Mouse (Mus musculus) testis, adult 10 weeks (tissue): Measurements from ENCODE around the gene Olfr643. TPM values are rescaled to one million over a fixed set of nuclear protein-coding genes. Genes with fewer than 3 reads are reported as not detected.

Source experiments
- polyA plus RNA-seq: library from polyadenylated mRNA; stranded (reverse); fragments of 350-450 nt; fragmentation: Illumina TruSeq; extraction: RNeasy Lipid Tissue Mini Kit (QIAGEN cat#74804); gene quantifications from one replicate; pipeline ENCODE4 v1.2.3, GENCODE M21; 2014; ENCODE audit warnings: low read depth, low replicate concordance

Olfr643 gene
- polyA plus RNA-seq: 0.60 TPM

DNA sequence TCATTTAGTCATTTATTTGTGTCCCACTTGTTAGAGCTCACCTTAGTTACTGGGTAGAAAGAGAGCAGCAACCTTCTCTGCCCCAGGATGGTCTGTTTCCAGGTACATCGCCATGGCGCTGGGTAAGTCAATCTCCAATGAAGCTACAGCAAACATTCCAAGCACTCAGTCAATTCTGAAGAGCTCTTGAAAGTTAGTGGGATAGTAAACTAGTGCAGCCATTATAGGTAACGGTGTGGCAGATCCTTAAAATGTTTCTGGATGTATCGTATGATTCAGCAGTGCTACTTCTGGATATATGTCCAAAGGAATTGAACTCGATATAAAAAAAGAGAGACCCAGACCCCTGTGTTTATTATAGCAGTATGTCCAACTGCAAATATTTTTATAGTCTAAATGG lies at the start of gene Olfr643:
TSS of gene Olfr643 (minus strand) at position 101 of the 400 bp plus-strand sequence.

DNA sequence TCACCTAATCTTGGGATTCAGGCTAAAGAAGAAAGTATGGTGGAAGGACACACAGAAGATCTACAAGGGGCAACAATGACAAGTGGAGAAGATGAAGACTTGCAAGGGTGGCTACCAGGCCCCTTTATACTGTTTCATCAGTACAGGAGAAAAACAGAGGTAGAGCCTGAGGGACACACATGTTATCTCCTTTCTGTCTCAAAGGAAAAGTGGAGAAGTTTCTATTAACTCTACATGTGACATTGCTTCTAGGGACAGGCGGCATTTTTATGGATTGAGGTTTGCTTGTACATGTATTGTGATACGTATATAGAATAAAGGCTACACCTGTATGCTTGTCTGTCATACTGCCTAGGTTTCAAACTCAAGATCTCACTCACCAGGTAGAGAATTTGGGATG lies 46.1 kb upstream of the Olfr643 start, which contains the start of gene Olfr648:
TSS of gene Olfr648 (minus strand) at position 101 of the 400 bp plus-strand sequence.

DNA sequence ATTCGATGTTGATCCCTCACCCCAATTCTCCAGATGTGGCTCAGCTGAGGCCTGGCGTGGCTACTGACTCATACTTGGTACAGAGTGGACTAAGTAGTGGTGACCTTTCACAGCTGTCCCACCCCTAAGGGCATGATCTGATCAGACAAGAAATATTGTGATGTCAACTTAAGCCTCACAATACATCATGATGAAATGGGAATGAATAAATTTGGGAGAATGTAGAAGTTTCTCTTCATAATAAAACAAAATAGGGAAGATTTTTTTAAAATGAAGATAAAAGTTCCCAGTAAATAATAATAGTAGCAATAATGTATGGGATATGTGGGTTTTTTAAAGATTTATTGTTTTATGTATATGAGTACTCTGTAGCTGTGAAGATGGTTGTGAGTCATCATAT lies 13.3 kb upstream of the Olfr643 start, which contains the start of gene Ubqlnl:
TSS of gene Ubqlnl (minus strand) at position 101 of the 400 bp plus-strand sequence.

DNA sequence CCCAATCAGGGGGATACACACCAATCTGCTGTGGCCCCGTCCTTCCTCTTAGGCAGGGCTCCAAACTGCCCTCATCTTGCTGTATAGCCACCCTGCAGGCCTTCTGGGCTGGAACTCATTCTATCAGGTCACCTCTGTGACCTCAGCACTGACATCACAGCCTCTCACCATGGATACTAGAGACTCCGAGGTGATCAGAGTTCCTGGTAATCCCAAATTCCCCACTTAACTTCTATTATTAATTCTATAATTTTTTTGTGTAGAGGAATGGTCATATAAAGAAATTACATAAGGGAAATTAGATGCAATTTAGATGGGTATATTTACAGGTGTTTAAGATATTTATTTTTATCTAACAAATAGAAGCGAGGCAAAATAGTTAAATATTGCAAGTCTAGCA lies 6.0 kb upstream of the Olfr643 start, which contains the start of gene Ubqln3:
TSS of gene Ubqln3 (minus strand) at position 101 of the 400 bp plus-strand sequence.

DNA sequence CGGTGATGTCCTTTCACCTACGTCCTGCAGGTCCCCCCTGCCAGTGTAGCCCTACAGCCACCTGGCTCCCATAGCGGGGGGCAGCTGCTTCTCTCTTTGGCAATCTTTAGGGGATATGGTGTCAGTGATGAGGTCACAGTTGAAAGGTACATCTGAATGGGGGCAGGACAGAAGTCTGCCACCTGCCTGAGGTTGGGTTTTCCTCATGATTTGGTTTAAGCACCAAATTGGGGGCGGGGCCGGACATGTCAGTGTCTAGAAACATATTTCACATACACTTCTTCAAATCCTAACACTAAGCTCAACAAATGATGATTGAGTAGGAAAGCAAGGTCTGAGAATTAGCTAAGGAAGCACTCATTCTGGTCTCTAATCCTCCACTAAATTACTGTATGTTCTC lies 7.5 kb downstream of the Olfr643 start, which contains the start of gene Ubqln5:
TSS of gene Ubqln5 (minus strand) at position 101 of the 400 bp plus-strand sequence.

DNA sequence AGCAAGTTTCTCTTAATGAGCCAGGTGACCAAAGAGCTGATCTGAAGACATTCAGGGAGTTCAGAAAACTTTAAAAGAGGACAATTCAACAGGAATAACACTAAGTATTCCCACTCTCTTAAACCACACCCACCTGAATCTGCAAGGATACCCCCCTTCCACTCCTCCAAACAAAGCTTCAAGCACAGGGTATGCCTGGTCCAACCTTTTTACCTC lies 32.5 kb downstream of the Olfr643 start, which contains the start of gene Olfr646:
TSS of gene Olfr646 (plus strand) at position 117 of the 216 bp plus-strand sequence.

DNA sequence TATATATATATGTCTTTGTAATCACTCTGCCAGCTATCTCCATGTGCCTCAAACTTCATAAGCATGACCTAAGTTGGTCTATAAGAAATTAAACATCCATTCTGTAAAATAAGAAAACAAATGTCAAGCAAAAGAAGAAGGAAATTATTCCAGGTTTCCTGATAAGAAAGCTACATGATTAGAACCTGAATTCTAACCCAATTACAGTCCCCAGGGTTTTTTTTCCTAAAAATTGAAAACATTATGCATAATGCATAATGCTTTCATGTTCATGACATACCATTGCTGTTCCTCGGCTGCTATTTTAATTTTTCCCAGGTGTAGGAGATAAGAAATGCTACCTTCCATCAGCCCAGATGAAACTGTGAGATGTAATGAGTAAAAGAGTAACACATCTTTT lies 51.8 kb downstream of the Olfr643 start, which contains the start of gene Olfr645:
TSS of gene Olfr645 (minus strand) at position 101 of the 400 bp plus-strand sequence.

DNA sequence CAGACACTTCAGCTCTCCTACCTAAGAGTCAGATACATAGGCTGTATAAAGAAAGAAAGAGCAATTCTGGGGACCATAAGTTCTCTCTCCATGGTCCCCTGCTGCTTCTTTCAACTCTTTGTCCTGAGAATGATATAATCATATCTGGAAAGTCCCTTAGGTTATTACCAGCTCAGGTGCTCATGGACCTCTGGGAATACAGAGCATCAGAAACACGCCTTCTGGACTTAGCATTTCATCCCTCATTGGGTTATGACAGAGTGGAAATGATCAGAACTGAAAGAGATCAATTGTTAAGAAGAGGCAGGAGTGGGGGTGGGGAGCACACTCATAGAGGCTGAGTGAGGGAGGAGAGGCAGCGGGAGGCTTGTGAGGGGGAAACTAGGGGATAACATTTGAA lies 65.4 kb downstream of the Olfr643 start, which contains the start of gene Olfr644:
TSS of gene Olfr644 (minus strand) at position 101 of the 400 bp plus-strand sequence.

DNA sequence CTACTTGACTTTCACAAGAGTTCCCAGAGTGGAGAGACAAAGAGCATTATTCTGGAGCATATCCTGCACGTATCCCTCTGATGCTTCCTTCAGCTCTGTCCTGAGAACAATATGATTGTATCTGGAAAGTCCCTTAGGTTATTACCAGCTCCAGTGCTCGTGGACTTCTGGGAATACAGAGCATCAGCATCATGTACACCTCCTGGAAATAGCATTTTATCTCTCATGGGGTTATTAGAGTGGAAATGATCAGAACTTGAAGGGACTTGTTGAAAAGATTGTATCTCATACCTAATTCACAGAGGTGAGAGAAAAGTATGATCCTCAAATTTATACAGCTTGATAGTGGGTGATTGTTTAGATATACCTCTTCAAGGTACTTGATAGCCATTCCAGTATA lies 75.9 kb downstream of the Olfr643 start, which contains the start of gene 4930516K23Rik:
TSS of gene 4930516K23Rik (minus strand) at position 101 of the 400 bp plus-strand sequence.

DNA sequence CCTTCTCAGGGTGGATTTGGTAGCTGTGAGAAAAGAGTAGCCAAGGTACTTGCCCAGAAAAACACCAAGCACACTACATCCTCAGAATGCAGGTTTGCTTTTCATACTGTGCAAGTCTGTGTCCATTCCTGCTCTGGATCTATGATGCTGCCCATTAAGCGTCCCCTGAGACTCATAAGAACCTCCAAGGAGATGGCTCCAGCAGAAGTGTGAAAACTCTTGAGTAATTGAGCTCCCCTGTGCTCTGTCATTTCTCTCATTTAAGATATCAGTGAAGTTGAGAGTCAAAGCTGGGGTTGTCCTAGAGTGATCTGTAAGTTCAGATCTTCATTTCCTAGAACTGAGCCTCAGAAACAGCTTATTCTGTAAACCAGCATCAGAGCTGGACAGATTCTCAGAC lies 84.6 kb downstream of the Olfr643 start, which contains the start of gene Olfr642:
TSS of gene Olfr642 (minus strand) at position 101 of the 400 bp plus-strand sequence.

DNA sequence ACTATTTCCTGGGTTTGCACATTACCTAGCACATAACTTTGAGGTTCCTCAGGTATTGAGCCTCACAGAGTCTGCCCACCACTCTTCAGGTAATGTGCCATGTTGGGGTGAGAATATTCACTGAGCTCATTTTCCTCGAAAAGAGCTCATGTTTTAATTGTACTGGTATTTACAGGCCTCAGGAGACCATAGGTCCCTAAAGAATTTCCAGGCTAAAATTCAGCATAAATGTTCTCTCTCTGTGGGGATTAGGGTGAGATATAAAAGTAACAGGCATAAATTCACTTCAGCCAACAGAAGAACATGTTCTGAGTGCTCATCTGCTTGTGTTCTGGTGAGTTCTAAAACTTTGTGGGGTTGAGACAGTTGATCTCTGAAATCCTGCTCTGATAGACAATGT lies 102.1 kb downstream of the Olfr643 start, which contains the start of gene Olfr641:
TSS of gene Olfr641 (plus strand) at position 301 of the 400 bp plus-strand sequence.

DNA sequence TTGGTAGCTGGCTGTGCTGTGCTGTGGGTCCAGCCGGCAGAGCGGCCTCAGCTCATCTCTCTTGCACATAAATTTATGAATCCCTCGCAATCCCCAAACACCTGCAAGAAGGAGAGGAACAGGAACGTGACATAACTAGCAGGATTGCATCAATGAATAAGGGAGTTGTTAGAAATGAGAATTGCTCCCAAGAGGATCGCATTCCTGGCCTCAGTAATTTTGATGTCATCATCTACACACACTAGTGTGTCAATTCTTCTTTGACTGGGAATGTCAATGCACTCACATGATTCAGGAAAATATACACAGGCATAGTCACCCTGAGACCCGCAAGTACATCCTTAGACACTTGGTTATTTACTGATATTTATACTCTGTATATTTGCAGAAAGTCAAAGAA lies 111.7 kb downstream of the Olfr643 start, which contains the start of gene Olfr640:
TSS of gene Olfr640 (minus strand) at position 101 of the 400 bp plus-strand sequence.

DNA sequence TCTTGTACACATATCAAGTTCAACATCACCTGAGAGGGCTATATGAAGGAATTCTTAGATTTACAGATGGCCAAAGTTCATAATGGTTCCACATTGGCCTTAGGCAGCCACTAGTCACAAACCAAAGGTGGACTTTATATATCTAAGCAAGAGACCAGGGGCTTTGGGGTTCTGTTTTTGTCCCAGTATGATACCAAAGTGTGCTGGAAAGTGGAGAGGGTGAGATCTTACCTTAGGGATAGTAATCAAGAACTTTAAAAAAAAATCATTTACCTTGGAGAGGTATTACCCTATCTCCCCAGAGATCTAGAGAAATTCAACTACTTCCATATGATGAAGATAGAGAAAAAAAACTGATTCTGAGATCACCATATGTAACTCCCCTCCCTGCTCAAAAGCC lies 120.0 kb downstream of the Olfr643 start, which contains the start of gene Olfr639:
TSS of gene Olfr639 (minus strand) at position 101 of the 400 bp plus-strand sequence.

DNA sequence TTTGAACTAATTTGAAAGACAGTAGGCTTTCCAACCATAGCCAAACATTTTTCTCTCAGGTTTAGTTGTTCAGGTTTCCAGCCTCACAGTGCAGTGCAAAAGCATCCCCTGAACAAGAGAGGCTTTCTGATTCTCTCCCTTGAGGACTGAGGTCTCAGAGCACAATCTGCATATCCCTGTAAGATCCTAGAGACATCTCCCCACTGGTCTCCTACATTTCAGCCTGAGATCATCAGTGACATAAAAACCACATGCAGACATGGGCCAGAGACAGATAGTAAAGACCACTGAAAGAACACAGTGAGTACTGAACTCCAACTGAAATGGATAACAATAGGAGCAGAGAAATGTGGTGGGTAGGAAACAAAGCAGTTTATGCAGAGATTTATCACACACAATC lies 138.8 kb downstream of the Olfr643 start, which contains the start of gene Olfr638:
TSS of gene Olfr638 (plus strand) at position 301 of the 400 bp plus-strand sequence.

DNA sequence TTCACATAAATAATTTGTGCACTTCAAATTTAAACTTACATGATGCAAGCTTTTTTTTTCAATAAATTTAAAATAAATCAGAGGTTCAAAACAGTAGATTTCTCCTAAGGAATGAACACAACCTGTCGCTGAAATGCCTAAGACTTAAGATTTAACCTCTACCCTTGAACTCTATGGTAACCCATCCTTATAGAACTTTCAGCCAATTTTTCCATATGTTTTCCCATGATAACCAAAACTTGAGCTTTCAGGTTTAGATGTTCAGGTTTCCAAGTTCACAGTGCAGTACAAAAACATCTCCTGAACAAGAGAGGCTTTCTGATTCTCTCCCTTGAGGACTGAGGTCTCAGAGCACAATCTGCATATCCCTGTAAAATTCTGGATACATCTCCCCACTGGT lies 166.4 kb downstream of the Olfr643 start, which contains the start of gene Olfr635:
TSS of gene Olfr635 (plus strand) at position 301 of the 400 bp plus-strand sequence.

Other genes starting within 250 kb of the Olfr643 start
- not detected for gene Olfr64, start 242.9 kb downstream of the Olfr643 start, polyA plus RNA-seq
- not detected for gene Olfr65, start 233.9 kb downstream of the Olfr643 start, polyA plus RNA-seq
- gene Olfr631, start 208.6 kb downstream of the Olfr643 start, polyA plus RNA-seq: not detected
- not detected for gene Olfr632, start 203.1 kb downstream of the Olfr643 start, polyA plus RNA-seq
- not detected for gene Olfr633, start 193.0 kb downstream of the Olfr643 start, polyA plus RNA-seq
- gene Olfr635, start 166.3 kb downstream of the Olfr643 start, polyA plus RNA-seq: 0.03 TPM
- gene Olfr638, start 138.7 kb downstream of the Olfr643 start, polyA plus RNA-seq: not detected
- 0.07 TPM for gene Olfr639, start 120.1 kb downstream of the Olfr643 start, polyA plus RNA-seq
- gene Olfr640, start 111.8 kb downstream of the Olfr643 start, polyA plus RNA-seq: not detected
- gene Olfr641, start 102.0 kb downstream of the Olfr643 start, polyA plus RNA-seq: not detected
- 0.13 TPM for gene Olfr642, start 84.7 kb downstream of the Olfr643 start, polyA plus RNA-seq
- 0.67 TPM for gene 4930516K23Rik, start 76.0 kb downstream of the Olfr643 start, polyA plus RNA-seq
- gene Olfr644, start 65.5 kb downstream of the Olfr643 start, polyA plus RNA-seq: not detected
- 0.07 TPM for gene Olfr645, start 51.9 kb downstream of the Olfr643 start, polyA plus RNA-seq
- gene Olfr646, start 32.5 kb downstream of the Olfr643 start, polyA plus RNA-seq: not detected
- 11.9 TPM for gene Ubqln5, start 7.6 kb downstream of the Olfr643 start, polyA plus RNA-seq
- gene Ubqln3, start 5.9 kb upstream of the Olfr643 start, polyA plus RNA-seq: 409 TPM
- gene Ubqlnl, start 13.2 kb upstream of the Olfr643 start, polyA plus RNA-seq: 353 TPM
- gene Olfm5, start 27.4 kb upstream of the Olfr643 start, polyA plus RNA-seq: not detected
- gene Olfr648, start 46.0 kb upstream of the Olfr643 start, polyA plus RNA-seq: 0.17 TPM
- not detected for gene Olfr649, start 58.6 kb upstream of the Olfr643 start, polyA plus RNA-seq
- 4.9 TPM for gene Trim6, start 81.4 kb upstream of the Olfr643 start, polyA plus RNA-seq
- gene Trim34a, start 107.1 kb upstream of the Olfr643 start, polyA plus RNA-seq: 2.3 TPM
- 0.57 TPM for gene Trim5, start 150.7 kb upstream of the Olfr643 start, polyA plus RNA-seq
- gene Trim12a, start 178.1 kb upstream of the Olfr643 start, polyA plus RNA-seq: 5.9 TPM
- gene Trim34b, start 192.1 kb upstream of the Olfr643 start, polyA plus RNA-seq: 0.24 TPM
- 3.5 TPM for gene Trim12c, start 216.0 kb upstream of the Olfr643 start, polyA plus RNA-seq
- 0.29 TPM for gene Trim30b, start 232.5 kb upstream of the Olfr643 start, polyA plus RNA-seq